Mouse (Mus musculus): ENCODE data around the gene Gm20890. TPM values are rescaled to one million over a fixed set of nuclear protein-coding genes. Genes with fewer than 3 reads are reported as not detected.

The Gm20890 gene
- not detected in 2 replicates for polyA plus RNA-seq (2012; rRNA removed; ENCODE audit: low replicate concordance)

DNA sequence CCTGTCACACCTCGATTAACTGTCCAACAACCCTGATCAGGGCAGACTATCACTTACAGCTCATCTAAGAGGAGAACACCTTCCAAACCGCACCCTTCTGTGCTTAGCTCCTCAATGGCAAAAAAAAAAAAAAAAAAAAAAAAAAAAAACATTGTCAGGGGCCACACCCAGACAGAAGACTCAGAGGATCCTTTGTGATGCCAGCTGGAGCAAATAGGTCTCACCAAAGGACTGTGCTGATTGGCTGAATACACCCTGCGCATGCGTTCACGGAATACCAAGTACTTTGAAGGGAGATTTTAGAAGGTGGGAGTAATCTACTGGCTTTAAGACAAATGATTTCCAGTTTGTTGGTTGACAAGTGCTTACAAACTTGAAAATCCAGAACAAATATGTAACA lies at the start of gene Gm20890:
Gene Gm20890 (minus strand): TSS at position 101 of the 400 bp plus-strand sequence.

Measured in subcutaneous adipose tissue, adult 2 months (tissue).